In the genomic region with DNA sequence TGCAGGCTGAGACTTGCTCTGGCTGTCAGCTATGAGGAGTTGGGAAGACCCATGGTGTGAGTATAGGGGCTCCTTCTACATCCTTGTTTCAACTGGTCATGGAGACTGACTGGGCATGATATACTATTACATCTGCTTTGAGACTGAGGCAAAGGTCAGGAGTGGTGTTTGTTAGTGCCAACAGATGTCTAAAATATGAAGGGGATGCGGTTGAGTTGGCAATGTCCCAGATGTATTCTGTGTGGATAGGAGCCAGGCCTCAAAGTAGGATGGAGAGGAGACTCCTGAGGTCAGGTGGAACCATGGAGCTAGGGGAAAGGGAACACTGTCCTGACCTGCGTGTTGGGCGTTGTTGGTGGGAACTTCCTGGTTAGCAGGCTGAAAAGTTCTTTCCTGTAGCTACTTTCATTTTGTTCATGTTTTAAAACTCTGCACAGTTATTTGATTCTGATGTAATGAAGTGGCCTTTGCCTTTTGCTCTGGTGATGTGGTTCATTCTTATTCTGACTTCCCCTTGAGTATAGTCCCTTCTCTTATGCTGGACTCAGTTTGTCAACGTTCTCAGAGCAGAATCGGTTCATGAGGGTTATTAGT, we compare ENCODE assay signal across 12 mouse cellular contexts. TPM values are rescaled to one million over a fixed set of nuclear protein-coding genes. Genes with fewer than 3 reads are reported as not detected.
DNase-seq lines count a peak whose midpoint lies in the region; ATAC-seq and TF ChIP-seq lines count a peak whose summit lies in the region.
"Had no signal": no experiment of that assay in that cellular context is flagged by ENCODE, and none has a peak within 500 bp of the region (broad histone marks: within the 10 kb centered on the region; RNA-seq: fewer than 3 reads in every experiment).

No protein-coding gene starts in this region.

- ATAC-seq in forebrain, embryonic 13.5 days, result no peak
- ATAC-seq in forebrain, embryonic 14.5 days, result no peak
- ATAC-seq in midbrain, postnatal 0 days (ENCODE audit: low FRiP score), result no peak

- H3K27me3 ChIP-seq in forebrain, embryonic 13.5 days, result no peaks in the 10 kb centered on the region
- no peaks in the 10 kb centered on the region for H3K27me3 ChIP-seq in forebrain, embryonic 14.5 days (replicated peaks; ENCODE audit: control insufficient read depth, insufficient read depth, low read length)
- no peaks in the 10 kb centered on the region for H3K27me3 ChIP-seq in midbrain, embryonic 10.5 days (ENCODE audit: low read depth, poor library complexity, severe bottlenecking)
- H3K27me3 ChIP-seq in midbrain, postnatal 0 days (ENCODE audit: insufficient read depth, low read length), result no peaks in the 10 kb centered on the region
- H3K27me3 ChIP-seq in myocyte (ENCODE audit: control insufficient read depth, insufficient read depth, insufficient read length), result no peaks in the 10 kb centered on the region

- H3K4me1 ChIP-seq in forebrain, embryonic 13.5 days, result peaks cover 33% of the 10 kb centered on the region
- H3K4me1 ChIP-seq in forebrain, embryonic 14.5 days (ENCODE audit: control insufficient read depth, insufficient read depth, low read length), result peaks cover 24% of the 10 kb centered on the region
- peaks cover 33% of the 10 kb centered on the region for H3K4me1 ChIP-seq in midbrain, embryonic 10.5 days
- peaks cover 16% of the 10 kb centered on the region; the same call in 1 of the 2 replicates for H3K4me1 ChIP-seq in midbrain, postnatal 0 days (ENCODE audit: insufficient read depth, low read length)
- H3K4me1 ChIP-seq in bone marrow macrophage, adult 2 months (ENCODE audit: control insufficient read depth, insufficient read depth, low read length), result peaks cover 36% of the 10 kb centered on the region

- no peaks in the 10 kb centered on the region for H3K79me2 ChIP-seq in myocyte (ENCODE audit: control insufficient read depth, insufficient read depth)

- no peak overlapping the region for H3K4me2 ChIP-seq in forebrain, embryonic 13.5 days
- no peak overlapping the region for H3K4me2 ChIP-seq in forebrain, embryonic 14.5 days (ENCODE audit: low read length)
- H3K4me2 ChIP-seq in midbrain, postnatal 0 days (ENCODE audit: low read depth, low read length, poor library complexity, severe bottlenecking), result no peak overlapping the region
- peak overlapping the region; percentile 53 for H3K4me2 ChIP-seq in myocyte (ENCODE audit: low read depth)
- H3K4me2 ChIP-seq: lung, embryonic 14.5 days had no signal

- H3K9me3 ChIP-seq in forebrain, embryonic 13.5 days (replicated peaks), result no peaks in the 10 kb centered on the region
- no peaks in the 10 kb centered on the region for H3K9me3 ChIP-seq in forebrain, embryonic 14.5 days (replicated peaks; ENCODE audit: control insufficient read depth, low read length)
- no peaks in the 10 kb centered on the region for H3K9me3 ChIP-seq in midbrain, embryonic 10.5 days (replicated peaks)
- no peaks in the 10 kb centered on the region for H3K9me3 ChIP-seq in midbrain, postnatal 0 days (ENCODE audit: low read length)

- H3K4me3 ChIP-seq in forebrain, embryonic 13.5 days, result no peak overlapping the region
- no peak overlapping the region for H3K4me3 ChIP-seq in forebrain, embryonic 14.5 days (ENCODE audit: low read depth, low read length)
- no peak overlapping the region for H3K4me3 ChIP-seq in midbrain, embryonic 10.5 days
- H3K4me3 ChIP-seq in midbrain, postnatal 0 days (ENCODE audit: low read depth, low read length), result no peak overlapping the region
- no peak overlapping the region for H3K4me3 ChIP-seq in bone marrow macrophage, adult 2 months (ENCODE audit: insufficient read depth, low read length)
- no peak overlapping the region for H3K4me3 ChIP-seq in myocyte

- no peak for DNase-seq in forebrain, embryonic 14.5 days (ENCODE audit: low spot score)
- DNase-seq in midbrain, embryonic 10.5 days (ENCODE audit: low spot score), result no peak
- DNase-seq in midbrain, postnatal 0 days (ENCODE audit: low spot score), result no peak
- DNase-seq in right cerebral cortex, adult 2 months (ENCODE audit: low spot score in 2 of 2), result no peak
- DNase-seq in thymus, adult 18-20 months, result no peak
- DNase-seq: adrenal gland, postnatal 10 days; kidney, adult 9 months; lung, embryonic 14.5 days had no signal

- no peaks in the 10 kb centered on the region for H3K36me3 ChIP-seq in forebrain, embryonic 13.5 days (ENCODE audit: poor library complexity, severe bottlenecking)
- H3K36me3 ChIP-seq in forebrain, embryonic 14.5 days (ENCODE audit: control insufficient read depth, insufficient read depth, low read length), result no peaks in the 10 kb centered on the region
- H3K36me3 ChIP-seq in midbrain, embryonic 10.5 days, result 0 out of 2 replicates have a peak, but pooled peaks cover 2% of the 10 kb centered on the region
- no peaks in the 10 kb centered on the region for H3K36me3 ChIP-seq in midbrain, postnatal 0 days (ENCODE audit: insufficient read depth, low read length)
- H3K36me3 ChIP-seq in myocyte (ENCODE audit: control insufficient read depth, insufficient read depth), result peaks cover 2% of the 10 kb centered on the region

- 95% methylated on average over 5 of the region's 5 CpGs for WGBS in forebrain, embryonic 13.5 days
- 83% methylated on average over 5 of the region's 5 CpGs for WGBS in forebrain, embryonic 14.5 days
- 93% methylated on average over 5 of the region's 5 CpGs for WGBS in midbrain, embryonic 10.5 days
- 90% methylated on average over 5 of the region's 5 CpGs for WGBS in midbrain, postnatal 0 days

- no peak overlapping the region for H3K9ac ChIP-seq in forebrain, embryonic 13.5 days
- no peak overlapping the region for H3K9ac ChIP-seq in forebrain, embryonic 14.5 days (ENCODE audit: low read length)
- no peak overlapping the region for H3K9ac ChIP-seq in midbrain, postnatal 0 days (replicated peaks; ENCODE audit: low read length, poor library complexity, severe bottlenecking)
- H3K9ac ChIP-seq: lung, embryonic 14.5 days had no signal

- no peak overlapping the region for H3ac ChIP-seq in myocyte (ENCODE audit: control insufficient read depth, insufficient read length)

- peak overlapping the region; percentile 66; the same call in 1 of the 2 replicates for H3K27ac ChIP-seq in forebrain, embryonic 13.5 days
- no peak overlapping the region for H3K27ac ChIP-seq in forebrain, embryonic 14.5 days (ENCODE audit: low read depth, low read length)
- peak overlapping the region; percentile 77 for H3K27ac ChIP-seq in midbrain, embryonic 10.5 days (replicated peaks)
- no peak overlapping the region for H3K27ac ChIP-seq in midbrain, postnatal 0 days (ENCODE audit: low read depth, low read length)
- H3K27ac ChIP-seq in bone marrow macrophage, adult 2 months (ENCODE audit: insufficient read depth, low read depth, low read length), result peak overlapping the region; percentile 7; the same call in 1 of the 2 replicates

- TF ChIP-seq POLR2A in bone marrow macrophage, adult 2 months (IDR thresholded peaks at IDR 0.05; ENCODE audit: borderline replicate concordance, low read depth, low read length), result no peak
- no peak for TF ChIP-seq POLR2A in myocyte (IDR thresholded peaks at IDR 0.05; ENCODE audit: insufficient read length, low read depth)

- TF ChIP-seq CTCF in midbrain, postnatal 0 days (IDR thresholded peaks at IDR 0.05), result no peak
- no peak for TF ChIP-seq CTCF in bone marrow macrophage, adult 2 months (IDR thresholded peaks at IDR 0.05; ENCODE audit: low read depth, low read length)

TF ChIP-seq in myocyte, 11 proteins besides CTCF, POLR2A, EP300 and RAD21:
- no peak for TF ChIP-seq CEBPB (IDR thresholded peaks at IDR 0.05; ENCODE audit: insufficient read depth, poor library complexity, severe bottlenecking)
- TF ChIP-seq USF1 (IDR thresholded peaks at IDR 0.05; ENCODE audit: low read depth), result no peak
- TF ChIP-seq MYOD1 (IDR thresholded peaks at IDR 0.05; ENCODE audit: control insufficient read depth in 1 of 3, insufficient read length in 2 of 3, low read depth in 2 of 3), result peak in 1 of 3 experiments; percentile 13
- TF ChIP-seq TCF12 (IDR thresholded peaks at IDR 0.05; ENCODE audit: insufficient read depth, poor library complexity, severe bottlenecking), result no peak
- TF ChIP-seq E2F4 (IDR thresholded peaks at IDR 0.05; ENCODE audit: insufficient read depth), result no peak
- TF ChIP-seq POLR2AphosphoS2 (IDR thresholded peaks at IDR 0.05; ENCODE audit: insufficient read length, low read depth), result no peak
- TF ChIP-seq REST (IDR thresholded peaks at IDR 0.05; ENCODE audit: insufficient read depth, insufficient read length), result no peak
- TF ChIP-seq SRF (IDR thresholded peaks at IDR 0.05; ENCODE audit: control insufficient read depth, insufficient read length, low read depth), result no peak
- TF ChIP-seq MYOG (IDR thresholded peaks at IDR 0.05; ENCODE audit: control insufficient read depth in 1 of 3, insufficient read depth in 1 of 3, insufficient read length in 2 of 3, low read depth in 2 of 3), result no peak
- TF ChIP-seq TCF3 (IDR thresholded peaks at IDR 0.05; ENCODE audit: insufficient read length, low read depth), result peak; percentile 3
- TF ChIP-seq MAX (IDR thresholded peaks at IDR 0.05; ENCODE audit: low read depth), result no peak

RNA-seq across cellular contexts. Expression of gene Zfp750, which starts 32.2 kb away (rescaled TPM):
- 0.19 and 0.44 TPM in 2 replicates for polyA plus RNA-seq in forebrain, embryonic 13.5 days (2015; fragmentation: Nextera tagmentation; extraction: Ambion mirVana)
- polyA plus RNA-seq in forebrain, embryonic 14.5 days (2014; fragmentation: Nextera tagmentation; extraction: Ambion mirVana), result 0.09 TPM in 1 of 2 replicates, not detected in the other
- polyA plus RNA-seq in midbrain, embryonic 10.5 days (2016; fragmentation: Nextera tagmentation; extraction: Ambion mirVana), result 0.46 and 0.67 TPM in 2 replicates
- 0.33 and 0.71 TPM in 2 replicates for total RNA-seq in midbrain, postnatal 0 days (2014; rRNA removed)
- polyA plus RNA-seq in midbrain, postnatal 0 days (2015; fragmentation: Nextera tagmentation; extraction: Ambion mirVana), result 0.22 and 0.35 TPM in 2 replicates
- not detected in 2 replicates for polyA plus RNA-seq in bone marrow macrophage, adult 2 months (2012; ENCODE audit: insufficient read depth, insufficient read length, missing spikeins)
- polyA plus RNA-seq in myocyte (2012; fragmentation: generic; extraction: Trizol), result 0.66 TPM
- total RNA-seq: monocyte, adult 5-6 weeks had no signal

Comparison
In these comparisons a context has a peak if more than half of its experiments do, and no peak if none do; other contexts are left out.
1. H3K27ac ChIP-seq: peak in forebrain, embryonic 13.5 days (single experiment), midbrain, embryonic 10.5 days (single experiment) and bone marrow macrophage, adult 2 months (single experiment); none in forebrain, embryonic 14.5 days (single experiment) and midbrain, postnatal 0 days (single experiment).